Mouse (Mus musculus) hematopoietic stem cell, adult 5-6 weeks (primary cell): Measurements from ENCODE around the gene Apbb2. TPM values are rescaled to one million over a fixed set of nuclear protein-coding genes. Genes with fewer than 3 reads are reported as not detected.

Experiments used
- total RNA-seq: library from RNA; stranded (forward); fragments of 172-1452, 232-1000 nt; gene quantifications from 2 replicates; pipeline ENCODE4 v1.2.3, GENCODE M21; 2017

The Apbb2 gene
- total RNA-seq, 1 experiment from 2014 or later = 5.2 TPM

Other genes starting within 250 kb of the Apbb2 start
- gene Uchl1, start 57.3 kb upstream of the Apbb2 start, total RNA-seq = 4.0 and 18.4 TPM in 2 replicates
- 0.30 and 0.63 TPM in 2 replicates for gene Limch1, start 127.0 kb upstream of the Apbb2 start, total RNA-seq